Mouse (Mus musculus): ENCODE data around the gene Stac2. TPM values are rescaled to one million over a fixed set of nuclear protein-coding genes. Genes with fewer than 3 reads are reported as not detected.

Stac2 gene
- polyA plus RNA-seq, 1 experiment: 5.5 TPM

GRCm38 (mm10) chr11:97995564-97996288 is 57.5 kb downstream of the Stac2 start, which contains the start of gene Arl5c:
Gene Arl5c, minus strand, starts transcription at chr11:97996181.
- DNase-seq (ENCODE audit: low read depth): no peak
- TF ChIP-seq POLR2A (IDR thresholded peaks at IDR 0.05; ENCODE audit: borderline replicate concordance, extremely low read depth, insufficient read depth, insufficient read length, poor library complexity, severe bottlenecking) (no peak), CTCF (IDR thresholded peaks at IDR 0.05; ENCODE audit: borderline replicate concordance, extremely low read depth, insufficient read depth, insufficient read length) (peak; percentile 48; the same call in 1 of the 2 replicates)

- DNase-seq (ENCODE audit: low read depth): peak; percentile 73
Measured at GRCm38 (mm10) chr11:97994539-97995100, 58.6 kb downstream of the Stac2 start.

GRCm38 (mm10) chr11:97988530-97989096 is 64.6 kb downstream of the Stac2 start:
- DNase-seq (ENCODE audit: low read depth): peak; percentile 94

More at GRCm38 (mm10) chr11:97994539-97995100, 58.6 kb downstream of the Stac2 start:
- TF ChIP-seq CTCF (IDR thresholded peaks at IDR 0.05; ENCODE audit: borderline replicate concordance, extremely low read depth, insufficient read depth, insufficient read length) (peak; percentile 72), POLR2A (IDR thresholded peaks at IDR 0.05; ENCODE audit: borderline replicate concordance, extremely low read depth, insufficient read depth, insufficient read length, poor library complexity, severe bottlenecking) (no peak)

GRCm38 (mm10) chr11:97987551-97988526 is 65.4 kb downstream of the Stac2 start:
- TF ChIP-seq CTCF (IDR thresholded peaks at IDR 0.05; ENCODE audit: borderline replicate concordance, extremely low read depth, insufficient read depth, insufficient read length) (peak; percentile 75), POLR2A (IDR thresholded peaks at IDR 0.05; ENCODE audit: borderline replicate concordance, extremely low read depth, insufficient read depth, insufficient read length, poor library complexity, severe bottlenecking) (no peak)
- DNase-seq (ENCODE audit: low read depth): peak; percentile 95

More at GRCm38 (mm10) chr11:97988530-97989096, 64.6 kb downstream of the Stac2 start:
- TF ChIP-seq POLR2A (IDR thresholded peaks at IDR 0.05; ENCODE audit: borderline replicate concordance, extremely low read depth, insufficient read depth, insufficient read length, poor library complexity, severe bottlenecking) (no peak), CTCF (IDR thresholded peaks at IDR 0.05; ENCODE audit: borderline replicate concordance, extremely low read depth, insufficient read depth, insufficient read length) (no peak)

GRCm38 (mm10) chr11:97986738-97987465 is 66.4 kb downstream of the Stac2 start:
- TF ChIP-seq POLR2A (IDR thresholded peaks at IDR 0.05; ENCODE audit: borderline replicate concordance, extremely low read depth, insufficient read depth, insufficient read length, poor library complexity, severe bottlenecking) (no peak), CTCF (IDR thresholded peaks at IDR 0.05; ENCODE audit: borderline replicate concordance, extremely low read depth, insufficient read depth, insufficient read length) (no peak)
- no peak for DNase-seq (ENCODE audit: low read depth)

Other genes starting within 250 kb of the Stac2 start
- gene B230217C12Rik, start 212.7 kb downstream of the Stac2 start, polyA plus RNA-seq (2012; rRNA removed): 26.7 and 27.3 TPM in 2 replicates
- gene Fbxo47, start 169.3 kb downstream of the Stac2 start, polyA plus RNA-seq (2012; rRNA removed): 0.88 and 0.90 TPM in 2 replicates
- 0.67 and 0.90 TPM in 2 replicates for gene Plxdc1, start 67.0 kb downstream of the Stac2 start, polyA plus RNA-seq (2012; rRNA removed)
- 0.89 and 1.1 TPM in 2 replicates for gene Arl5c, start 57.3 kb downstream of the Stac2 start, polyA plus RNA-seq (2012; rRNA removed)
- 60.8 and 90.1 TPM in 2 replicates for gene Cacnb1, start 30.4 kb downstream of the Stac2 start, polyA plus RNA-seq (2012; rRNA removed)
- 1,103 and 1,209 TPM in 2 replicates for gene Rpl19, start 26.8 kb downstream of the Stac2 start, polyA plus RNA-seq (2012; rRNA removed)
- 28.3 and 30.2 TPM in 2 replicates for gene Fbxl20, start 96.9 kb upstream of the Stac2 start, polyA plus RNA-seq (2012; rRNA removed)
- gene Med1, start 139.8 kb upstream of the Stac2 start, polyA plus RNA-seq (2012; rRNA removed): 30.4 and 33.2 TPM in 2 replicates
- gene Cdk12, start 149.6 kb upstream of the Stac2 start, polyA plus RNA-seq (2012; rRNA removed): 21.7 and 26.2 TPM in 2 replicates